Mouse (Mus musculus): Measurements from ENCODE around the gene Elfn2. TPM values are rescaled to one million over a fixed set of nuclear protein-coding genes. Genes with fewer than 3 reads are reported as not detected.
A peak's percentile ranks its signal among the peaks of the same experiment; 100 is the strongest.

The Elfn2 gene
- total RNA-seq, 1 experiment from 2014 or later = 5.6 TPM

DNA sequence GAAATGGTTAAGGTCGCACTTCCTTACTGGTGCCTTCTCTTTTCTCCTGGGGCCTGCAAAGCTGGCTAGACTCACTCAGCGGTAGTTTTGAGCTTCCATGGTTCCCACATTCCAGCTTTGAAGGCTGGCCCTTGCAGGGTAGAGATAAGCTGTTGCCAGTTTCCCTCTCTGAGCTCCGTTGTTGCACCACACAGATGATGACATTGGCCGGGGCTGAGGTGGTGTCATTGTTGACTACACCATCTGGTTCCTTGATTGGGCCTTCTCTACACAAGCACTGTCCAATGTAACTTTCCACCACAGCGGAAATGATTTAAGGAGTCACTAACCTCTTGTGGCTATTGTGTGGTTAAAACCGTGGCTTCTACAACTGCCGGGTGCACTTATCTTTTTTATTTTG, 2.0 kb upstream of the Elfn2 start:
- DNase-seq = peak; percentile 87

GRCm38 (mm10) chr15:78720094-78720493, 1.5 kb upstream of the Elfn2 start:
- DNase-seq = peak; percentile 78

- DNase-seq = no peak
These were observed 845 bp upstream of the Elfn2 start for GRCm38 (mm10) chr15:78719416-78719815.

DNA sequence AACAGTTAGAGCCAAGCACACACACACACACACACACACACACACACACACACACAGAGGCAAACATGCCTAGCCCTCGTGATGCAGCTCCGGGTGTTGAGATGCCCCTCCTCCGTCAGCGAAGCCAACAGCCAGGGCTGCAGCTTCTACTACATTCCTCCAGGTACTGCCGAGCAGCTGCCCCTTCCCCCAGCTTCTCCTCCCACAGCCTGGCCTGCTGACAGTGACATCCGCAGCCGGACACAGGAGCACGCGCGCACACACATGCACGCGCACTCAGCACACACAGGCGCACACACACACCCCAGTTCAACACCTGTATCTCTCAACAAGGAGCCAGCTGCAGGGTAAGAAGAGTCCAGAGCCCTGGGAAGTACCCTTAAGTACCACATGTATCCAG, 1.6 kb downstream of the Elfn2 start:
- DNase-seq = no peak

DNA sequence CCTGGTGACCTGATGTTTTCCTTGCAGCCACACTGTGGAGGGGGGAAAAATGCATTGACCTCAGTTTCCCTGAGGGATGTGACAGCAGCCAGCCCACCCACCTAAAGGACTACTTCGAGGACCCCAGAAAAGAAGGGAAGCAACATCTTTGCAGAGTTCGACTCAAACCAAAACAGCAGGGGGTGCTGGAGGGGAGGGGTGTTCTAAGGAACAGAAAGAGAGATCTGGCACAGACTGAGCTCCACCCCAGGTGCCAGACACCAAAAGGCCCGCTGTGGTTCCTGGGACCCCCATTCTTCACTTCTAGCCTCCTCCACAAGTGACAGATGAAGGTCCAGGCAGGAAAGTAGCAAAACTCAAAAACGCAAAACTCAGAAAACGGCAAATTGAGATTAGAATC, 2.7 kb downstream of the Elfn2 start:
- DNase-seq = no peak

- DNase-seq = no peak
These were observed 4.8 kb downstream of the Elfn2 start for GRCm38 (mm10) chr15:78713751-78714150.

- peak; percentile 77 for DNase-seq
These were observed 6.0 kb downstream of the Elfn2 start for GRCm38 (mm10) chr15:78712335-78713258.

- no peak for DNase-seq
These were observed 6.6 kb downstream of the Elfn2 start for GRCm38 (mm10) chr15:78711935-78712334.

- no peak for DNase-seq
These were observed 7.9 kb downstream of the Elfn2 start for GRCm38 (mm10) chr15:78710634-78711033.

- DNase-seq = peak; percentile 69
These were observed 8.8 kb downstream of the Elfn2 start for GRCm38 (mm10) chr15:78709767-78710166.

DNA sequence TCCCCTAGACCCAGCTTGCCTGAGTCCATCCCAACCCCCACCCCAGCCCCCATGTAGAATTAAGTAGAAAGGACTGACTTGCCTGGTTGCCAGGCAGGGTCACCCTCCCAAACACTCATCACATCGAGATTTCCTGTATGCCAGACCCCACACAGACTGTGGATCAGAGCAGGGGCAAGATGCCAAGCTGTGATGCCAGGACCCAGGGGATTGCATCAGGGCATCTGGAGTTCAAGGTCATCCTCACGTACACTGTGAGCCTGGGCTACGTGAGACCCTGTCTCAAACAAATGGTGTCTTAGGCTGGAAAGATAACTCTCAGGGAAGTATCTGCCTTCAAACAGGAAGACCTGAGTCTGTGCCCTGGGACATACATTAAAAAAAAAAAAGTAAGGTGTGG, 11.9 kb downstream of the Elfn2 start:
- DNase-seq = no peak

DNA sequence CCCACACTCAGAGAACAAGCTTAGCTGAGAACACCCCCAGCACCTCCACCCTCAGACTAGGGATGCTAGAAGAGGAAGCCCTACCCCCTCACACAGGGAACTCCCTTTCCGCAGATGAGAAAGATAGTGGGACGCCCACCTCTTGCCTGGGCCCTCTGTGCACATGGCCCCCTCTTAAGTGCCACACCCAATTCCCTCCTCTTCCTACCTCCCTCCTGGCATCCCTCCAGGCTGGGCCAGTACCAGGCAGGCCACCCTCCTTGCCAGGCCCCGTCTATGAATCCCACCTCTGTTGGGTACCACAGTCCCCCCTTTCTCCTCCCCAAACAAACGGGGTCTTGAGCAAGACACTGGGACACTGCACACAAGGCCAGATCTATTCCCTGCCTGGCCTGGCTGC, 13.7 kb downstream of the Elfn2 start:
- no peak for DNase-seq

DNA sequence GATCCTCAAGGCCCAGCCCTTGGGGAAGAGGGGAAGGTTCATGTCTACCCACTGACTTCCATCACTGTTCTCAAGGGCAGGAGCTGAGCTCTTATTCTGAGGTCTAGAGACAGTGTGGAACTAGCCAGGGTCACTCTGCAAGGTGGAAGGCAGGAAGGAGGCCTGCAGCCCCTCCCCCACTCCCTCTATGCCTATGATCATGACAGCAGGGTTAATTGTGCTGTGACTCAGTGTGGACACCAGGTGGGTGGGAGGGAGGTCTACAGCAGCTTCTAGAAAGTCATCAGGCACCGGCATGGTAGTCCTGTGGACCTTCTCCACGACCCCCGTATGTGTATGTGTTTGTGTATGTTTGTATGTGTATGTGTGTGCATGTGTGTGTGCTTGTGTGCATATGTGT, 14.6 kb downstream of the Elfn2 start:
- peak; percentile 53 for DNase-seq

DNA sequence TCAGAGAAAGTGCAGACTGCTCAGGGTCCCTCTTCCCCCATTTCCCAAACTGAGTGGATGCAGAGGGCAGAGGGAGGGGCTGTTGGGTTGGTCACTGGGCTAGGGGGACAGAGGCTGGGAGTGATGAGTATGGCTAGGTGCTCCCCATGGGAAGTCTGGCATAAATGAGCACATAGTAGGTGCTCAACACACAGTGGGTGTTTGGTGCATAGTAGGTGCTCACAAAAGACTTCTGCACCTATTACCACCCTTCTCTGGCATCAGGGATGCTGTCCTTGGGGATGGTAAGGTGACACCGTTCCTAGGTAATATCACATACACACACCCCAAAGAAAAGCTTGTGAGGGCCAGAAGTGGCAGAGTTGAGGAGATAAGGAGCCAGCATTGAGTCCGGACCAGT, 18.2 kb downstream of the Elfn2 start:
- DNase-seq = no peak

GRCm38 (mm10) chr15:78699513-78699912, 19.1 kb downstream of the Elfn2 start:
- no peak for DNase-seq

DNA sequence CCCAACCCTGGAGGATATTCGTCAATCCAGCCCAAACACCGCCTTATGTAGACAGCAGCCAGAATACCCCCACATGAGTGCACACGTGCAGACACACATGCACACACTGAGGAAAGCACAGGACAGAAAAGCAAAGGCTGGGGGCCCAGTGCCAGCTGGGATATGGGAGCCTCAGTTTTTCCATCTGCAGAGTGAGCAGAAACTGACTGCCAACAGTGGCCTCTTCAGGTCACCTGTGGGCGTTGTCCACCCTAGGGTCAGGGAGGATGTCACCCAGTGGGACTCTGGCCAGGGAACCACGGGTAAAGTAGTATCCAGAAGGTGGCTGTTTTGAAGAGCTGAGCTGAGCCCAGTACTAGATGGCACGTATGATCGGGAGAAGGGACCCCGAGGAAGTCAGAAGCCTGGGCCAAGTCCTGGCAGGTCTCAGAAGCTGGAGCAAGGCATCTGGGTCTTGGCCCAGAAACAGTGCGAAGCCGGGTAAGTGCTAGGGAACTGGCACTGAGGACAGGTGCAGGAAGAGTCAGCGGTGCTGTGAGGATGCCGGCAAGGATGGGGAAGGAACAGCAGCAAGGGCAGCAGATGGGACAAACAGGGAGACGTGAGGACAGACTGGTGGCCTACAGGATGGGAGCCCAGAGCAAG, 20.0 kb downstream of the Elfn2 start:
- no peak for DNase-seq

- DNase-seq = no peak
These were observed 20.5 kb downstream of the Elfn2 start for GRCm38 (mm10) chr15:78698084-78698483.

DNA sequence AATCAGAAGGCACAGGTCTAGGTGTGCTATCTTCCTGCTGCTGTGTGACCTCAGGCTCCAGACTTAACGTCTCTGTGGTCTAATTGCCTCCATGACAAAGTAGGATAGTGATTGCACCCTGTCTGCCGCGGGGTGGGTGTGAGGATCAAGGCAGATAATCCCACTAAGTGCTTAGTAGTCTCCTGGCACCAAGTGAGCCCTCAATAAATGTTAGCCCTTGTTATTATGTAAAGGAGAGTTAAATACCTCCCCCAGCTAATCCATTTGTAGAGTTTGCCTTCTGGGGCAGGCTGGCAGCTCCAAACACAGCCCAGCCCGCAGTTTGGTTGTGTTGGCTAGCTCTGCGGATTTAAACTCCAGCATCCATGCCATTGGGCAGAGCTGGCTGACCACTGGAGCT, 22.8 kb downstream of the Elfn2 start:
- no peak for DNase-seq

DNA sequence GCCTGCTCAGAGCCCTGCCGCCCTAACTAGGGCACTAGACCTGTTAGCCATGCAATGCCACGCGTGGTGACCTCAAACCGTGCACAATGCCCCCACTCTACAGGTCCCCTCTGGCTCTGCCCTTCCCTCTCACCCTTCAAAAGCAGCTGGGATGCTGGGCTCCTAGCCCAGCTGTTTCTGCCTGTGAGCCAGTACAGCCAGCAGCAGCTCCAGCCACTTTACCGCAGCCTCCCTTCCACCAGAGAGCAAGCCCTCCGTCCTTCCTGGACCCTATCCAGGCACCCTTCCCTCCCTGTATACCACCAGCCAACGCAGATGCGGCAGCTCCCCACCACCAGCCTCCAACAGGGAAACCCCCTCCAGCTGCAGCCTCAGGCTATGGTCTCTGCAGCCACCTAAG, 26.1 kb downstream of the Elfn2 start:
- no peak for DNase-seq

DNA sequence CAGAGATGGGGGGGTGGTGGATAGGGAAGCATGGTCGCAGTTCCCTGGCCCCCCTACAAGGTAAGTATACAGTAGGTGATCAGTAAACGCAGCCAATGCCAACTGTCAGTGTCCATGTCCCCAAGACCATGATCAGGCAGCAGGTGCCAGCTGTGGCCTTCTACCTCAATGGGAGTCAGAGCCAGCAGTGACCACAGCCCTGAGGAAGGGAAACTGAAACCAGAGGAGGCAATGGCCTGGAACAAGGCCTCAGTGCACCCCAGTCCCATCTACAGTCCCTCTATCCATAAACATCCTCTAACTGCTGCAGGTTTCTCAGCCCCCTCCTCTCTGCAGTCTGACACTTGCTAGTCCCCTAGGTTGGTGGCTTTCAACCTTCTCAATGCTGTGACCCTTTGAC, 27.9 kb downstream of the Elfn2 start:
- no peak for DNase-seq

DNA sequence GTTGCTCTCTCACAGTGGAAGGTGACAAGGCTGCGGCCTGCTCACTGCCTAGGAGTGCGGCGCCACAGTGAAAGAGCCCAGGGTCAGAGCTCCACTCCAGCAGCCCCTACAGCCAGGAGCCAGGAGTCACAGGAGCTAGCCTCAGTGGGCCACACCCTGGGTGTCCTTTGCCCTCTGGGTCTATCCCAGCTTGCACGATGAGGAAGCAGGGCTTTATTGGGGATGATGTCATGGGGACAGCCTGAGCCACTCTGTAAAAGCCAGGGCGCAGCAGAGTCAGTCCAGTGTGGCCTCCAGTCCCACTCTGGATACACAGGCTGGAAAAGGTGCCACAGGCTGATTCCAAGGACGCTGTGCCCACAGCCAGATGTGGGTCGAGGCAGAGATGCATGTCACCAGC, 31.7 kb downstream of the Elfn2 start:
- DNase-seq = no peak

GRCm38 (mm10) chr15:78684111-78684510, 34.5 kb downstream of the Elfn2 start:
- no peak for DNase-seq

GRCm38 (mm10) chr15:78683474-78683873, 35.1 kb downstream of the Elfn2 start:
- DNase-seq = no peak

GRCm38 (mm10) chr15:78681781-78682180, 36.8 kb downstream of the Elfn2 start:
- no peak for DNase-seq

All from adrenal gland, postnatal 14 days (tissue).